Mouse (Mus musculus): Measurements from ENCODE around the gene Sox5. TPM values are rescaled to one million over a fixed set of nuclear protein-coding genes. Genes with fewer than 3 reads are reported as not detected.

The Sox5 gene
- polyA plus RNA-seq, 1 experiment from 2014 or later, result 4.2 TPM

DNA sequence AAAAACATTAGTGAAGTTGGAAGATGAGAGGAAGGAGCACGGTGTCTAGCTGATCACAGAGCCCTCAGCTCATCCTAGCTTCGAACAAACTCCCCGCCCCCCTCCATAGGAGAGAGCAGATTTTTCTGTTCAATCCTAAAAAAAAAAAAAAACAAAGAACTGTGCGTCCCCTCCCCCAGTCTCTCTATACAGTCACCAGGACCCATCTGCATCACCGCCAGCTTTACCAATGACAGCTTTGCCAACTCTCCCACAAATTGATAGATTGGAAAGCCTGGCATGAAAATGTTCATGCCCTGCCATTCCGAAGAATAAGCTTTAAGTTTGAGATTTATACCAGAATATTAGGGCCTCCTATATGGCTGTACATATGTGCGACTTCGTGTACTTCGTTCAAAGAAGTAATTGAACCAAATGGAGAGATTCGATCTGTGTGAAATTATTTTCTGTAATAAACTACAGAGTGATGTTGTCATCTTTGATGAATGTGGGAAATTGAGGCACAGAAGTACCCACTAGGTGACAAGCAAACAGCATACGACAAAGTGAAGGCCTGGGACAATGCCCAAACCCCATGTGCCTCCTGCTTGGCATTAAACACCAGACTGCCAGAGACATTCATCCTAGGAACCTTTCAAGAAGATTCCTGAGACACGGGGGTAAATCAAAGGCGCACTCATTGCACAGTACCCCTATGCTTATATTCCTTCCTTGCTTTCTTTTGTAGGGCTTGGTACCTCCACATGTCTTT, 459.3 kb downstream of the Sox5 start:
- Histone ChIP-seq H3K4me3 (replicated peaks) (no peak overlapping the region), H3K9ac (no peak overlapping the region), H3K27me3 (no peaks in the 10 kb centered on the region), H3K9me3 (replicated peaks) (no peaks in the 10 kb centered on the region), H3K4me2 (no peak overlapping the region), H3K36me3 (replicated peaks) (no peaks in the 10 kb centered on the region), H3K4me1 (replicated peaks) (no peaks in the 10 kb centered on the region), H3K27ac (replicated peaks) (no peak overlapping the region)
- ATAC-seq (ENCODE audit: insufficient read depth), result no peak
- WGBS (ENCODE audit: insufficient replicate concordance), result 77% methylated on average over 13 of the region's 13 CpGs

DNA sequence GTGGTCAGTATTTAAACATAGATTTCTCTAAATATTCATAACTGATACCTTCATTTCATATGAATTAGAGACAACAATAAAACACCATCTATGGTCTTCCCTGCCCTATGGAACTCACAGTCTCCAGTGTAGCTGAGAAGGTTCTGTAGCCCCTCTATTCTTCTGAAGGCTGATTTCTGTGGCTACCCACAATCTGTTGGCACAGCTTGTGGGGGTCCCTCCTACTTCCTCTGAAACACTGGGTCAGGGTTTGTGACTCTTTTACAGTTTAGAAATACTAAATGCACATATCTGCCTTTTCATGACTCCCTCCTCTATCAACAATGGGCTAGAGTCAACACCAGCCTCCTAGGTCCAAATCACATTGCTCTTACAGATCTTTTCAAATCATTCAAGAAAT, 461.4 kb downstream of the Sox5 start:
- H3K4me3 ChIP-seq (replicated peaks), result no peak overlapping the region
- H3K4me2 ChIP-seq, result no peak overlapping the region
- H3K9ac ChIP-seq, result no peak overlapping the region
- no peaks in the 10 kb centered on the region for H3K27me3 ChIP-seq
- no peak for ATAC-seq (ENCODE audit: insufficient read depth)
- no peaks in the 10 kb centered on the region for H3K4me1 ChIP-seq (replicated peaks)
- no peak overlapping the region for H3K27ac ChIP-seq (replicated peaks)
- no peaks in the 10 kb centered on the region for H3K36me3 ChIP-seq (replicated peaks)
- H3K9me3 ChIP-seq (replicated peaks), result no peaks in the 10 kb centered on the region

DNA sequence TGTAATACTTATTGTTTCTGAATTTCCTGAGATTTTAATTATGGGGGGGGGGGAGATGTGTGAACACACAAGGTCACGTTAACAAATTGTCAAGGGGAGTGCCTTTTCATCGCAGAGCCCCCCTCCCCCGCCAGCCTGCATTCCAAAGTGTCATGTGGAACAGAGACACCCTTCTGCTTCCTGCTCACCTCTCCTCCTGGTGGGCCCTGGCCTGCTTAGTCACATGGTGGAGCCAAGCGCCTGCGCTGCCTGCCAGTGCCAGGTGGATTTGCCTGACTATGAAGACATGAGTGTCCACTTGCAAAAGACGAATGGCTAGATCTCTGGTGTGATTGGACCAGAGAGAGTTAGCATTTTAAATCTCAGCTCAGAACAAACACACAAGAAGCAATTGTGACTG, 462.1 kb downstream of the Sox5 start:
- Histone ChIP-seq H3K4me1 (replicated peaks) (no peaks in the 10 kb centered on the region), H3K9ac (no peak overlapping the region)
- 64% methylated on average over 6 of the region's 6 CpGs for WGBS (ENCODE audit: insufficient replicate concordance)

DNA sequence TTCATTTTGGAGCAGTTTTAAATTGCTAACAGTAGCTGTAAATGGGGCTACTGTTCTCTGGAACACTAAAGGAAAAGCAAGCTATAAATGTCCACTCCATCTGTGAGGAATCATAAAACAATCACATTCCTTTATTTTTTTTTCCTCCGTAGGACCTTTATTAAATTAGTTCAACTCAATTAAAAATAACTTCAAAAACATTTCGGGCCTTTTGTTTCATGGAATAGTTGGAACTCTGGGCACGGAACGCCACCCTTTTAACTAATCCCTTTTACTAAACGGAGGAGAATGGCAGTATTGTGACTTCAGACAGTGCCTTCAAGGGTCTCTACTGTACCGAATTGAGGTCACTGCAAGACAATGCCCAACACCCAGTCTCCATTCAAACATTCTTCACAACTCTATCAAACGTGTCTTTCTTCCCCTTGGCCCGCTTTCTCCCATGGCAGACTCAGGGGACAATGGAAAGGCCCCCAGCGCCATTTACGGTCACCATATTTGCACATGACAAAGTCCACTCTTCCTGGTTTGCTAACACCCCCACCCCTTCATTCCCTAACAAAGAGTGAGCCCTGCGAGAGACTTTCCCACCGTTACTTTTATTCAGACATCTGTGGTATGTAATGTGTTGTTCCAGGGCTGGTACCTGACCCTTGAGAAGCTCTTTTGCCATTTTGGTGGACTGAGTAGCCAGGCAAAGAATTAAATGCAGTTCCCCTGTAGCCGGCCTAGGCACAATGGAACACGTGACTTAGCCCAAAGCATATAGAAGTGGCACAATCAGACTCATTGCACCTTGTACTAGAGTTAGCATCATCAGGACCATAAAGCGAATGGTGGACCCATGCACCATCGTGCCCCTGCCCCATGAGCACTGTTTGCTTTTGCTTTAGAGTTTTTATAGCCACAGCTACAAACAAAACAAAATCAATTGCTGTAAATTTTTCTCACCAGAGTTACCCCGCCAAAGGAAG, 468.7 kb downstream of the Sox5 start:
- Histone ChIP-seq H3K4me1 (replicated peaks) (no peaks in the 10 kb centered on the region), H3K9me3 (replicated peaks) (no peaks in the 10 kb centered on the region), H3K4me2 (no peak overlapping the region), H3K27me3 (no peaks in the 10 kb centered on the region), H3K27ac (replicated peaks) (0 out of 2 replicates have a peak overlapping the region, but pooled peaks have one; percentile 33), H3K36me3 (replicated peaks) (no peaks in the 10 kb centered on the region), H3K9ac (no peak overlapping the region), H3K4me3 (replicated peaks) (no peak overlapping the region)
- no peak for ATAC-seq (ENCODE audit: insufficient read depth)
- WGBS (ENCODE audit: insufficient replicate concordance), result 64% methylated on average over 17 of the region's 17 CpGs

More for the DNA sequence above, 462.1 kb downstream of the Sox5 start:
- Histone ChIP-seq H3K9me3 (replicated peaks) (no peaks in the 10 kb centered on the region), H3K27ac (replicated peaks) (no peak overlapping the region), H3K4me2 (no peak overlapping the region), H3K36me3 (replicated peaks) (no peaks in the 10 kb centered on the region), H3K4me3 (replicated peaks) (no peak overlapping the region), H3K27me3 (no peaks in the 10 kb centered on the region)
- no peak for ATAC-seq (ENCODE audit: insufficient read depth)

DNA sequence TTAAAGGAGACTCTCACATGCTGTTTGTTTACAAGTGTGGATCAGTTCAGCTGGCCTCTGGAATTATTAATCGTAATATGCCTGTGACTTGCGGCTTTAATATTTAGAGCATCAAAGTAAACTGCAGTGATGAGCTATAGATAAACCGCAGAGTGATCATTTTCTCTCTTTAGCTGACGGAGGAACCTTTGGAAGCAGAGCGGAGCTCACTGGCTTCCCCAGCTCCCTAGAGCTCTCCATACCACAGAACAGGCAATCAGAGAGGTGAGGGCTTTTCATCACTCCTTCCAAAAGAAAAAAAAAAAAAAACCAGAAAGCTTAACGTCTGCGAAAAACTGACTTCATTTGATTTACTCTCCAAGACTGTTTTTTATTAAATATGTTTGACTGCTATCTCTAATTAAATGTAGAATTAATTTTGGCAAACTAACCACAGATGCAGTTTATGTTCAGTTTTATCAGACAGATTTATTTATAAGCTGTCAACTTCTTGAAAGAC, 469.4 kb downstream of the Sox5 start:
- 67% methylated on average over 7 of the region's 7 CpGs for WGBS (ENCODE audit: insufficient replicate concordance)
- Histone ChIP-seq H3K4me2 (no peak overlapping the region), H3K4me3 (replicated peaks) (no peak overlapping the region), H3K27me3 (no peaks in the 10 kb centered on the region), H3K9me3 (replicated peaks) (no peaks in the 10 kb centered on the region), H3K36me3 (replicated peaks) (no peaks in the 10 kb centered on the region), H3K4me1 (replicated peaks) (no peaks in the 10 kb centered on the region), H3K9ac (no peak overlapping the region), H3K27ac (replicated peaks) (peak overlapping the region; percentile 58)
- no peak for ATAC-seq (ENCODE audit: insufficient read depth)

DNA sequence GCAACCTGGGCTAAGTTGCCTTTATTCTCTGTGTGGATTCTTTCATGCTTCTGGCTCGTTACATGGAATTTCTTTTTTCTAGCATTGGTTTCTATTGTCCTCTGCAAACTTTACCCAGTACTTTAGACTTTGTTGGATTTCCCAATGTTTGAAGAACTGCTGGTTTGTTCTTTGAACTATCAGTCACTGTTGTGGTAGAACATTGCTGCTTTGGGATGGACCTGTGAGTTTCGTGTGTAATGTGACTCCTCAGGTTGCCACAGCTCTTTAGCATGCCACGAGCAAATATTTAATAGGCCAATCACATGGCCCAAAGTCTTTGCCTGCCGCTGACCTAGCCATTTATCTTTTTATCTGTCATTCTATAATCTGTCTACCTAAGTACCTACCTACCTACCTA, 470.0 kb downstream of the Sox5 start:
- H3K36me3 ChIP-seq (replicated peaks), result no peaks in the 10 kb centered on the region
- no peaks in the 10 kb centered on the region for H3K4me1 ChIP-seq (replicated peaks)
- H3K27me3 ChIP-seq, result no peaks in the 10 kb centered on the region
- no peak overlapping the region for H3K4me3 ChIP-seq (replicated peaks)
- no peaks in the 10 kb centered on the region for H3K9me3 ChIP-seq (replicated peaks)
- H3K9ac ChIP-seq, result no peak overlapping the region
- H3K4me2 ChIP-seq, result no peak overlapping the region
- H3K27ac ChIP-seq (replicated peaks), result peak overlapping the region; percentile 58
- 50% methylated on average over 4 of the region's 4 CpGs for WGBS (ENCODE audit: insufficient replicate concordance)
- ATAC-seq (ENCODE audit: insufficient read depth), result peak; percentile 85

DNA sequence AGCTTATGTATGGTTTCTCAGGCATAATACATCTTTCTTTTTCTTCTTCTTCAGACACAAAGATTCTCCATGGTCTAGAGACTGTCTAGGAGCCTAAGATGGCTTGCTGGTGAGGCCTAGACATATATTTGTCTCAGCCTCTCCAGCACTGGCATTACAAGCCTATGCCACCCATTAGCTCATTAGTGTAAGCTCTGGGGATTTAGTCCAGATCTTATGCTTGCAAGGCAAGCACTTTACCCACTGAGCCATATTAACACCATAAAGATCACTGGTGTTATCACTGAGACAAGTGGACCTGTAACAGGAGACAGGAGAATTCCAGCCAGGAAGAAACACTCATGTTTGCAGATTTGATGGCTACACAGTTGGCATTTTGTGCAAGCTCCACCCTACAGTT, 472.6 kb downstream of the Sox5 start:
- no peak for ATAC-seq (ENCODE audit: insufficient read depth)
- H3K4me3 ChIP-seq (replicated peaks), result no peak overlapping the region

DNA sequence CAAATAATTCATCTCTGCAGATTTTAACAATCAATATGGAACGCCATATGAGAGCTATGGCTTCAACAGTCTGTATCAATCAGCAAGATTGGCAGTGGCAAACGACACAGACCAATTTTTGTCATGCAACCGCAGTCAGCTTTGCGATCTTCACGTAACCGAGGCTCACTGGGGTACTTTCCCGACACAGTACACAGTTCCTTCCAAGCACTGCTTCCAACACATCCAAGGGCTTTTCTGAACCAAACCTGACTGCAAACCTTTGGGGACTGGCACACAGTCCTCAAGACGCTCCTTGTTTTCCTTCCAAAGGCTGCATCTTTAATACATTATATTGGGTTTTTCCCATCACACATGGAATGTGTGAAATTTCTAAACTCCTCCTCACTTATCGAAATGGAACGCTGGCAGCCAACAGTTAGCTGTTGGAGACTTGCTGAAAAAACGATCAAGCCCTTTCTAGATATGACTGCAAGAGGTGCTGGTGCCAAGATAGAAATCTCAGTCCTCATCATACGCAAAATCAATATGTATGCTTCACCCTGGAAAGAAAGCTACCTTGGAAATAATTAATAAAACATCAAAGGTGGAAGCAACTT, 474.1 kb downstream of the Sox5 start:
- H3K9ac ChIP-seq, result no peak overlapping the region
- H3K4me2 ChIP-seq, result no peak overlapping the region
- no peak for ATAC-seq (ENCODE audit: insufficient read depth)
- no peaks in the 10 kb centered on the region for H3K4me1 ChIP-seq (replicated peaks)
- no peak overlapping the region for H3K4me3 ChIP-seq (replicated peaks)
- no peak overlapping the region for H3K27ac ChIP-seq (replicated peaks)
- WGBS (ENCODE audit: insufficient replicate concordance), result 73% methylated on average over 12 of the region's 12 CpGs
- H3K36me3 ChIP-seq (replicated peaks), result no peaks in the 10 kb centered on the region
- H3K9me3 ChIP-seq (replicated peaks), result no peaks in the 10 kb centered on the region
- H3K27me3 ChIP-seq, result no peaks in the 10 kb centered on the region

More for the DNA sequence above, 472.6 kb downstream of the Sox5 start:
- H3K36me3 ChIP-seq (replicated peaks), result no peaks in the 10 kb centered on the region
- no peak overlapping the region for H3K4me2 ChIP-seq
- no peaks in the 10 kb centered on the region for H3K27me3 ChIP-seq
- H3K27ac ChIP-seq (replicated peaks), result no peak overlapping the region
- H3K4me1 ChIP-seq (replicated peaks), result no peaks in the 10 kb centered on the region
- no peak overlapping the region for H3K9ac ChIP-seq
- no peaks in the 10 kb centered on the region for H3K9me3 ChIP-seq (replicated peaks)

DNA sequence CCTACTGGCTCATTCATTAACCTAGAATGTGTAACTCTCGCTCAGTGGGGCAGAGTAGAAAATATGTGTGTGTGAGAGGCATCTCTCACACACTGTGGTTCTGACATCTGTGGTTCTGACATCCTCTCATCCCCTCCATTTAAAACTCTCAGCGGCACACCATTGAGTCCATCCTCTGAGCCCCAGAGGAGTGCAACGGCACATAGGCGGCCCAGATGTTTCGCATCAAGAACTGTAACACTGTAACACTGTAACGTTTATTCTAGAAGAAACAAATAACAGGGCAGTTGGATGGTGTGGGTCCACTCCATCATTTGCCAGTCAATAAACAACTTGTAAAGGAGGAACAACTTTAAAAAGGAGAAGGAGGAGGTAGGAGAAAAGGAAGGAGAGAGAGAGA, 479.0 kb downstream of the Sox5 start:
- no peak overlapping the region for H3K9ac ChIP-seq
- no peak for ATAC-seq (ENCODE audit: insufficient read depth)
- H3K27ac ChIP-seq (replicated peaks), result no peak overlapping the region
- 74% methylated on average over 6 of the region's 6 CpGs for WGBS (ENCODE audit: insufficient replicate concordance)
- H3K9me3 ChIP-seq (replicated peaks), result no peaks in the 10 kb centered on the region
- H3K27me3 ChIP-seq, result no peaks in the 10 kb centered on the region
- no peaks in the 10 kb centered on the region for H3K36me3 ChIP-seq (replicated peaks)
- no peaks in the 10 kb centered on the region for H3K4me1 ChIP-seq (replicated peaks)
- no peak overlapping the region for H3K4me3 ChIP-seq (replicated peaks)
- H3K4me2 ChIP-seq, result no peak overlapping the region

DNA sequence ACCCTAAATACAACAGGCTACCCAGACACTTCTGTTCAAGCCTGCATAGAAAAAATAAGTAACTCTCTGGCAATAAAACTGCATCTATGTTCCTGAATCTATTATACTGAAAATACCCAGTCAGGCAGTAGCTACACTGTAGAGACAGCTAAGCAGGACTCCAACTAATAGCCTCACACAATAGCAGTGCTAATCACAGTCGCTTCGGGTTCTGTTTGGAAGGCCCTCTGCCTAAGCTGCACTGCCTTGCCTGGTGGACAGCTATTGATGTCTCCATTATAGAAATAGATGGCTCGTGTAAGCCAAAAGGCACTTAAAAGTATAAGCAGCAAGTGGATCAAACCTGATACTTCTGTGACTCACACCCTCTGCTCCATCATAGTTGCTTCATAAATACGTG, 480.7 kb downstream of the Sox5 start:
- no peak for ATAC-seq (ENCODE audit: insufficient read depth)
- WGBS (ENCODE audit: insufficient replicate concordance), result 64% methylated on average over 4 of the region's 4 CpGs
- H3K36me3 ChIP-seq (replicated peaks), result no peaks in the 10 kb centered on the region
- no peaks in the 10 kb centered on the region for H3K27me3 ChIP-seq
- H3K4me2 ChIP-seq, result no peak overlapping the region
- no peak overlapping the region for H3K9ac ChIP-seq
- H3K4me3 ChIP-seq (replicated peaks), result no peak overlapping the region
- H3K4me1 ChIP-seq (replicated peaks), result no peaks in the 10 kb centered on the region
- H3K27ac ChIP-seq (replicated peaks), result no peak overlapping the region
- H3K9me3 ChIP-seq (replicated peaks), result no peaks in the 10 kb centered on the region

DNA sequence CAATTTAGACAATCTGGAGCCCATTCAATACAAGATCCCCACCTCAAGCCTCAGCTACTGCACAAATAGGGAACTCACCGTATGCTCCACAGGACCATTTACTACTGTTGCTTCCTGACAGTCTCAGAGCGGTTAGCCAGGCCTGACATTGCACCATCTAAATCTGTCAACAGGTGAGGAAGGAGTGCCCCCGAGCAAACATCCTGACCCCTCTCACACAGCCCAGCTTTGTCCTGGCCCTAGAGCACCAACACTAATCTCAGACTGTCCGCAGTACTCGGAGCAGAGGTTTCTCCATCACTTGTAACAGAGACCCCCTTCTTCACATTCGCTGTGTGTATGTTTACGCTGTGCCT, 482.3 kb downstream of the Sox5 start:
- Histone ChIP-seq H3K4me1 (replicated peaks) (no peaks in the 10 kb centered on the region), H3K9me3 (replicated peaks) (no peaks in the 10 kb centered on the region), H3K4me2 (no peak overlapping the region), H3K27ac (replicated peaks) (no peak overlapping the region), H3K36me3 (replicated peaks) (no peaks in the 10 kb centered on the region), H3K27me3 (no peaks in the 10 kb centered on the region), H3K9ac (no peak overlapping the region), H3K4me3 (replicated peaks) (no peak overlapping the region)
- no peak for ATAC-seq (ENCODE audit: insufficient read depth)
- WGBS (ENCODE audit: insufficient replicate concordance), result 38% methylated on average over 7 of the region's 7 CpGs

Data from liver, embryonic 15.5 days (tissue).